Comparison of ENCODE assay signal across 8 mouse cellular contexts in the genomic region with DNA sequence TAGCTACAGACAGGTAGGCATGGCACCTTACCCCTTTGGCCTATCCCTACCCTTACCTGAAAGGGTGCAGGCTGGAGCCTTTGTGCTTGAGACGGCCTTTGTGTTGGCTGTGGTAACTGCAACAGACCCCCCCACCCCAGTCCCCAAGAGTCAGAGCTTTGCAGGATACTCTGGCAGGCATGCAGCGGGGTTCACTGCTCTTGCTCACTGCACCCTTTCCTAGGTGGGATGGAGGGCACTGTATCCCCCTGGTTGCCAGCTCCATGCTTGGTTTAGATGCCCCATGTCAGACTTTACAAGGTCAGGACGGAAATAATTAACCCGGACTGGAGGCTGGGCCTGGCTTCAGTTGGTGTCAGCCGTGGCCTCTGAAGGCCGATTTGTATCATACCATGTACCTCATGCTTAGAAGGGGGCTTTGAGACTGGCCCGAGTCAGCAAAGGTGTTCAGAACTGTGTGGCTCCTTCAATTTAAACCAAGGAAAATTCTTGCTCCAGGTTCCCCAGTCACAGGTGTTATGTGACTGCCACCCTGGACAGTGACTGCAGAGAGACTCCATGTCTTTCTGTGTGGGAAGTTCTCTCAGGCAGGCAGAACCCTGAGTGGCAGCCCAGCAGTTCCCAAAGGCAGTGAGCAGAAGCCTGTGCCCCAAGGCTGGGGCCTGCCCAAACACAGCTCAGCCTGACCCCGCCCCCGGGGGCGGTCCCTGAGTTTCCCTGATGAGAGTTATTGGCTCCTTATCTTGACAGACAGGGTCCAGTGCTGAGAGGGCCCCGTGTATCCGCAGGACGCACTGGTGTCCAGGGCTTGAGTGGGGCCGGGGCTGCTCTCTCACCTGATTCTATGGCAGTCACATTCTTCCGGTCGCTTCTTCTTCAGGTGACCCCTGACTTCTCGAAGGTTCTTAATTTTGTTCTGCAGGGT.
DNase-seq lines count a peak whose midpoint lies in the region; ATAC-seq lines count a peak whose summit lies in the region.

No protein-coding gene starts in this region.

- DNase-seq in gastrocnemius, postnatal 10 days: peak; percentile 47
- DNase-seq in gastrocnemius, postnatal 4 days (ENCODE audit: low spot score in 2 of 2): no peak
- DNase-seq in adrenal gland, postnatal 25 days: peak; percentile 81
- DNase-seq in gastrocnemius, postnatal 14 days: peak; percentile 40
- DNase-seq in kidney, adult 9 months: peak; percentile 65
- DNase-seq in layer of hippocampus, postnatal 10 days (ENCODE audit: low spot score in 2 of 2): no peak
- DNase-seq in layer of hippocampus, adult 11-12 months (ENCODE audit: low spot score): no peak

- intact Hi-C loops in gastrocnemius, postnatal 14 days (cut with DNase I; ENCODE audit: low total_unique reads): no loop called here

- ATAC-seq in megakaryocyte-erythroid progenitor cell, adult 5-6 weeks (replicated peaks; ENCODE audit: low FRiP score, low TSS enrichment, poor library complexity, severe bottlenecking): peak; percentile 82

Comparison
In these comparisons a context has a peak if more than half of its experiments do, and no peak if none do; other contexts are left out.
1. DNase-seq: peak in gastrocnemius, postnatal 10 days (single experiment), adrenal gland, postnatal 25 days (single experiment), gastrocnemius, postnatal 14 days (single experiment) and kidney, adult 9 months (single experiment); none in gastrocnemius, postnatal 4 days (0 of 2), layer of hippocampus, postnatal 10 days (0 of 2) and layer of hippocampus, adult 11-12 months (single experiment).